Comparison of ENCODE assay signal across 40 mouse cellular contexts in the genomic region with DNA sequence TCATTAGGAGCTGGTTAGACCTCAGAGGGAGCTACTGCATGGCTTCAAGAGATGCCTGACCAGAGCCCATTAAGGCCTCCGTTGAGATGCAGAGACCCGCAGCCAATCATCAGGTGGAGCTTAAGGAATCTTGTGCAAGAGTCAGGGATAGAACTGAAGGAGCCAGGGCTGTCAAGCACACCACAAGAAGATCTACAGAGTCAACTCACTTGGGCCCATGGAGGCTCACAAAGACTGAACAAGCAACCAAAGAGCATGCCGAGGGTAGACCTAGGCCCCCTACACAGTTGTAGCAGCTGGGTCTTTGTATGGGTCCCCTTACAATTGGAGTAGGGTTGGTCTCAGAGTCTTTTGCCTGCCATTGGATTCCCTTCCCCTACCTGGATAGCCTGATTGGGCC. TPM values are rescaled to one million over a fixed set of nuclear protein-coding genes. Genes with fewer than 3 reads are reported as not detected.
"Had no signal": no experiment of that assay in that cellular context is flagged by ENCODE, and none has a peak within 500 bp of the region (broad histone marks: within the 10 kb centered on the region; RNA-seq: fewer than 3 reads in every experiment).

No protein-coding gene starts in this region.

- H3K4me1 ChIP-seq: limb, embryonic 10.5 days; limb, embryonic 12.5 days; limb, embryonic 13.5 days; limb, embryonic 15.5 days; liver, embryonic 13.5 days; liver, embryonic 15.5 days; lung, embryonic 15.5 days; megakaryocyte, embryonic 14.5 days; midbrain, embryonic 10.5 days; midbrain, embryonic 12.5 days; midbrain, embryonic 13.5 days; midbrain, embryonic 15.5 days; neural tube, embryonic 12.5 days had no signal

- H3K27me3 ChIP-seq: limb, embryonic 12.5 days; limb, embryonic 13.5 days; limb, embryonic 15.5 days; liver, embryonic 12.5 days; liver, embryonic 13.5 days; liver, embryonic 15.5 days; lung, embryonic 15.5 days; megakaryocyte, embryonic 14.5 days; midbrain, embryonic 12.5 days; midbrain, embryonic 13.5 days; midbrain, embryonic 15.5 days; neural tube, embryonic 12.5 days had no signal

- H3K9me3 ChIP-seq: limb, embryonic 10.5 days; limb, embryonic 12.5 days; limb, embryonic 13.5 days; limb, embryonic 15.5 days; liver, embryonic 12.5 days; liver, embryonic 13.5 days; liver, embryonic 15.5 days; lung, embryonic 15.5 days; midbrain, embryonic 10.5 days; midbrain, embryonic 12.5 days; midbrain, embryonic 13.5 days; midbrain, embryonic 15.5 days; neural tube, embryonic 12.5 days had no signal

- H3K4me2 ChIP-seq: limb, embryonic 12.5 days; limb, embryonic 13.5 days; limb, embryonic 15.5 days; liver, embryonic 11.5 days; liver, embryonic 12.5 days; liver, embryonic 13.5 days; liver, embryonic 15.5 days; lung, embryonic 14.5 days; lung, embryonic 15.5 days; midbrain, embryonic 11.5 days; midbrain, embryonic 12.5 days; midbrain, embryonic 13.5 days; midbrain, embryonic 15.5 days; neural tube, embryonic 12.5 days had no signal

- H3K27ac ChIP-seq: limb, embryonic 10.5 days; limb, embryonic 12.5 days; limb, embryonic 13.5 days; limb, embryonic 15.5 days; liver, embryonic 12.5 days; liver, embryonic 13.5 days; liver, embryonic 14.5 days; liver, embryonic 15.5 days; lung, embryonic 15.5 days; macrophage; midbrain, embryonic 10.5 days; midbrain, embryonic 12.5 days; midbrain, embryonic 13.5 days; midbrain, embryonic 15.5 days; neural tube, embryonic 12.5 days had no signal

- H3K36me3 ChIP-seq: limb, embryonic 10.5 days; limb, embryonic 12.5 days; limb, embryonic 13.5 days; limb, embryonic 15.5 days; liver, embryonic 12.5 days; liver, embryonic 13.5 days; liver, embryonic 15.5 days; lung, embryonic 15.5 days; midbrain, embryonic 10.5 days; midbrain, embryonic 12.5 days; midbrain, embryonic 13.5 days; midbrain, embryonic 15.5 days; neural tube, embryonic 12.5 days had no signal

- DNase-seq: left cerebral cortex, postnatal 4 days; liver; liver, embryonic 13.5 days; liver, postnatal 0 days; lung, adult 18-20 months; lung, adult 2 months; lung, embryonic 14.5 days; lung, postnatal 10 days; lung, postnatal 14 days; lung, postnatal 36 days; lung, postnatal 4 days; midbrain, embryonic 14.5 days had no signal

- H3K9ac ChIP-seq: limb, embryonic 12.5 days; limb, embryonic 13.5 days; limb, embryonic 15.5 days; liver, embryonic 12.5 days; liver, embryonic 13.5 days; liver, embryonic 14.5 days; liver, embryonic 15.5 days; liver, postnatal 0 days; lung, embryonic 14.5 days; lung, embryonic 15.5 days; midbrain, embryonic 12.5 days; midbrain, embryonic 13.5 days; midbrain, embryonic 15.5 days; neural tube, embryonic 12.5 days had no signal

- ATAC-seq: liver, embryonic 12.5 days; liver, postnatal 0 days; lung, postnatal 0 days; midbrain, embryonic 13.5 days; midbrain, embryonic 15.5 days; midbrain, embryonic 16.5 days had no signal

- H3K4me3 ChIP-seq: limb, embryonic 10.5 days; limb, embryonic 12.5 days; limb, embryonic 13.5 days; limb, embryonic 15.5 days; liver, embryonic 12.5 days; liver, embryonic 13.5 days; liver, embryonic 15.5 days; lung, embryonic 15.5 days; megakaryocyte, embryonic 14.5 days; midbrain, embryonic 10.5 days; midbrain, embryonic 12.5 days; midbrain, embryonic 13.5 days; midbrain, embryonic 15.5 days; myocyte; neural tube, embryonic 12.5 days had no signal

RNA-seq across cellular contexts. Expression of a gene that starts 45.2 kb away (rescaled TPM):
- total RNA-seq: left cerebral cortex, postnatal 4 days; megakaryocyte progenitor cell, adult 5-6 weeks; megakaryocyte, adult 5-6 weeks; megakaryocyte-erythroid progenitor cell, adult 5-6 weeks; monocyte, adult 5-6 weeks had no signal
- polyA plus RNA-seq: limb, embryonic 10.5 days; limb, embryonic 11.5 days; liver, embryonic 11.5 days; liver, embryonic 12.5 days; liver, embryonic 13.5 days; lung, adult 2 months; lung, embryonic 14.5 days; lung, embryonic 15.5 days; lung, embryonic 16.5 days; lung, postnatal 0 days; macrophage; midbrain, embryonic 10.5 days; midbrain, embryonic 11.5 days; midbrain, embryonic 13.5 days; midbrain, embryonic 14.5 days; midbrain, embryonic 15.5 days; midbrain, embryonic 16.5 days; midbrain, postnatal 0 days; myocyte; neural tube, embryonic 11.5 days had no signal
